Mouse (Mus musculus) liver, embryonic 11.5 days (tissue): ENCODE results near the gene Cd302. TPM values are rescaled to one million over a fixed set of nuclear protein-coding genes. Genes with fewer than 3 reads are reported as not detected.

Experiments used
- polyA plus RNA-seq: library from polyadenylated mRNA; unstranded; fragments of >200 nt; fragmentation: Nextera tagmentation; extraction: Ambion mirVana; gene quantifications from 2 replicates; pipeline ENCODE4 v1.2.1, GENCODE M21; 2014

Cd302 gene
- polyA plus RNA-seq, 1 experiment from 2014 or later: 37.4 TPM

Other genes starting within 250 kb of the Cd302 start
- 31.5 and 35.2 TPM in 2 replicates for gene Baz2b, start 74.6 kb downstream of the Cd302 start, polyA plus RNA-seq
- 48.5 and 50.1 TPM in 2 replicates for gene March7, start 74.6 kb downstream of the Cd302 start, polyA plus RNA-seq
- 8.5 and 9.3 TPM in 2 replicates for gene Ly75, start 98.8 kb upstream of the Cd302 start, polyA plus RNA-seq